Mouse (Mus musculus) MEL (cell line): ENCODE data around the gene Pou5f1. TPM values are rescaled to one million over a fixed set of nuclear protein-coding genes. Genes with fewer than 3 reads are reported as not detected.

Experiments used
- DNase-seq: peaks from one replicate; pipeline ENCODE4 v3.0.0; 2011; ENCODE audit warnings: low read depth, low spot score
- H3K27ac ChIP-seq: 2 replicates; pipeline ENCODE4 v1.5.1; 2012; ENCODE audit warnings: low read depth, mild to moderate bottlenecking, control low read depth, low read length, moderate library complexity; ENCODE audit not compliant: control insufficient read depth
- H3K27me3 ChIP-seq, 2 experiments: fragments of 150-350 bp in 1 of 2; sonication (generic) in 1 of 2; 2 replicates each; pipeline ENCODE4 v1.6.1; 2012; ENCODE audit warnings: low read length in 2 of 2, mild to moderate bottlenecking in 2 of 2, improper control_type of control experiment in 1 of 2, moderate library complexity in 1 of 2; ENCODE audit not compliant: insufficient read depth in 2 of 2, control insufficient read depth in 1 of 2
- H3K36me3 ChIP-seq, 2 experiments: 2 replicates each; pipeline ENCODE4 v1.6.1; 2012 to 2014; ENCODE audit warnings: low read length in 2 of 2, improper control_type of control experiment in 1 of 2, inconsistent platforms in 1 of 2, mild to moderate bottlenecking in 1 of 2; ENCODE audit not compliant: insufficient read depth in 2 of 2, control insufficient read depth in 1 of 2
- H3K4me1 ChIP-seq, 2 experiments: fragments of 150-350 bp in 1 of 2; sonication (generic) in 1 of 2; 2 replicates each; pipeline ENCODE4 v1.6.1; 2012; ENCODE audit warnings: low read length in 2 of 2, improper control_type of control experiment in 1 of 2, mild to moderate bottlenecking in 1 of 2; ENCODE audit not compliant: insufficient read depth in 2 of 2, control insufficient read depth in 1 of 2
- H3K4me3 ChIP-seq, 2 experiments: fragments of 150-350 bp in 1 of 2; sonication (generic) in 1 of 2; 2 replicates each; pipeline ENCODE4 v1.5.1; 2012; ENCODE audit warnings: low read depth in 2 of 2, low read length in 2 of 2, mild to moderate bottlenecking in 2 of 2, moderate library complexity in 2 of 2, control low read depth in 1 of 2, improper control_type of control experiment in 1 of 2; ENCODE audit not compliant: control insufficient read depth in 1 of 2, insufficient read depth in 1 of 2
- H3K79me2 ChIP-seq: 2 replicates; pipeline ENCODE4 v1.6.1; 2012; ENCODE audit warnings: mild to moderate bottlenecking, low read length, moderate library complexity; ENCODE audit not compliant: control insufficient read depth, poor library complexity, insufficient read depth
- H3K9ac ChIP-seq: 2 replicates; pipeline ENCODE4 v1.6.1; 2012; ENCODE audit warnings: low read depth, mild to moderate bottlenecking, control low read depth, low read length, moderate library complexity; ENCODE audit not compliant: control insufficient read depth, poor library complexity, severe bottlenecking
- H3K9me3 ChIP-seq: fragments of 150-350 bp; sonication (generic); replicated peaks from 2 replicates; pipeline ENCODE4 v1.6.1; 2012; ENCODE audit warnings: mild to moderate bottlenecking, low read length, improper control_type of control experiment, moderate library complexity; ENCODE audit not compliant: insufficient read depth
- BHLHE40 ChIP-seq: IDR thresholded peaks from 2 replicates; pipeline ENCODE4 v1.6.1; 2012; ENCODE audit warnings: low read depth, mild to moderate bottlenecking, inconsistent platforms, low read length, improper control_type of control experiment, borderline replicate concordance
- CHD1 ChIP-seq: IDR thresholded peaks from 2 replicates; pipeline ENCODE4 v1.6.1; 2012; ENCODE audit warnings: low read depth, mild to moderate bottlenecking, inconsistent platforms, low read length, improper control_type of control experiment
- ETS1 ChIP-seq: IDR thresholded peaks from 2 replicates; pipeline ENCODE4 v1.6.1; 2012; ENCODE audit warnings: low read depth, mild to moderate bottlenecking, inconsistent platforms, low read length, improper control_type of control experiment, moderate library complexity
- GABPA ChIP-seq: IDR thresholded peaks from 2 replicates; pipeline ENCODE4 v1.6.1; 2012; ENCODE audit warnings: low read depth, mild to moderate bottlenecking, inconsistent platforms, low read length, improper control_type of control experiment, moderate library complexity
- HCFC1 ChIP-seq: IDR thresholded peaks from 2 replicates; pipeline ENCODE4 v1.6.1; 2012; ENCODE audit warnings: low read depth, mild to moderate bottlenecking, inconsistent platforms, low read length, improper control_type of control experiment, moderate library complexity
- MAFK ChIP-seq: IDR thresholded peaks from 2 replicates; pipeline ENCODE4 v1.6.1; 2011; ENCODE audit warnings: low read depth, mild to moderate bottlenecking, low read length, improper control_type of control experiment, borderline replicate concordance
- MAZ ChIP-seq: IDR thresholded peaks from 2 replicates; pipeline ENCODE4 v1.6.1; 2012; ENCODE audit warnings: low read depth, mild to moderate bottlenecking, inconsistent platforms, low read length, improper control_type of control experiment
- MEF2A ChIP-seq: IDR thresholded peaks from 2 replicates; pipeline ENCODE4 v1.6.1; 2014; ENCODE audit warnings: low read depth, mild to moderate bottlenecking, inconsistent platforms, low read length, improper control_type of control experiment; ENCODE audit not compliant: poor library complexity, insufficient replicate concordance, severe bottlenecking; ENCODE audit errors: extremely low read depth
- MYB ChIP-seq: IDR thresholded peaks from 2 replicates; pipeline ENCODE4 v1.6.1; 2011; ENCODE audit warnings: mild to moderate bottlenecking, low read depth, low read length, improper control_type of control experiment
- MYC ChIP-seq: IDR thresholded peaks from 2 replicates; pipeline ENCODE4 v1.6.1; 2011; ENCODE audit warnings: low read depth, mild to moderate bottlenecking, low read length, improper control_type of control experiment, moderate library complexity
- NRF1 ChIP-seq: IDR thresholded peaks from 2 replicates; pipeline ENCODE4 v1.6.1; 2014; ENCODE audit warnings: low read depth, mild to moderate bottlenecking, inconsistent platforms, low read length, improper control_type of control experiment, moderate library complexity; ENCODE audit not compliant: poor library complexity, insufficient read depth, severe bottlenecking
- POLR2A ChIP-seq, 2 experiments: IDR thresholded peaks; 2 replicates each; pipeline ENCODE4 v1.6.1; 2011 to 2012; ENCODE audit warnings: low read length in 2 of 2, mild to moderate bottlenecking in 2 of 2, control low read depth in 1 of 2, improper control_type of control experiment in 1 of 2, low read depth in 1 of 2, moderate library complexity in 1 of 2; ENCODE audit not compliant: control insufficient read depth in 1 of 2, insufficient read depth in 1 of 2, poor library complexity in 1 of 2
- POLR2AphosphoS2 ChIP-seq: IDR thresholded peaks from 2 replicates; pipeline ENCODE4 v1.6.1; 2011; ENCODE audit warnings: low read length, improper control_type of control experiment
- POLR2AphosphoS5 ChIP-seq: IDR thresholded peaks from 2 replicates; pipeline ENCODE4 v1.6.1; 2012; ENCODE audit warnings: low read depth, borderline replicate concordance, mild to moderate bottlenecking, inconsistent platforms, low read length, moderate library complexity, mixed read lengths
- RCOR1 ChIP-seq: IDR thresholded peaks from 2 replicates; pipeline ENCODE4 v1.6.1; 2012; ENCODE audit warnings: low read depth, mild to moderate bottlenecking, inconsistent platforms, low read length, improper control_type of control experiment
- SMC3 ChIP-seq: IDR thresholded peaks from 2 replicates; pipeline ENCODE4 v1.6.1; 2011; ENCODE audit warnings: low read depth, low read length, improper control_type of control experiment
- TAL1 ChIP-seq: IDR thresholded peaks from 2 replicates; pipeline ENCODE4 v1.6.1; 2012; ENCODE audit warnings: mild to moderate bottlenecking, inconsistent platforms, low read length, moderate library complexity, mixed read lengths
- TBP ChIP-seq: IDR thresholded peaks from 2 replicates; pipeline ENCODE4 v1.8.0; 2011; ENCODE audit warnings: low read depth, low read length, improper control_type of control experiment
- UBTF ChIP-seq: IDR thresholded peaks from 2 replicates; pipeline ENCODE4 v1.6.1; 2012; ENCODE audit warnings: low read depth, mild to moderate bottlenecking, inconsistent platforms, low read length, improper control_type of control experiment, moderate library complexity, borderline replicate concordance; ENCODE audit not compliant: insufficient read depth
- USF1 ChIP-seq: IDR thresholded peaks from 2 replicates; pipeline ENCODE4 v1.6.1; 2014; ENCODE audit warnings: low read depth, mild to moderate bottlenecking, inconsistent platforms, low read length, improper control_type of control experiment, moderate library complexity
- USF2 ChIP-seq, 2 experiments: IDR thresholded peaks; 2 replicates each; pipeline ENCODE4 v1.6.1; 2011 to 2012; ENCODE audit warnings: improper control_type of control experiment in 2 of 2, low read length in 2 of 2, borderline replicate concordance in 1 of 2, inconsistent platforms in 1 of 2, low read depth in 1 of 2, mild to moderate bottlenecking in 1 of 2; ENCODE audit not compliant: insufficient read depth in 1 of 2
- ZC3H11A ChIP-seq: IDR thresholded peaks from 2 replicates; pipeline ENCODE4 v1.6.1; 2012; ENCODE audit warnings: low read depth, mild to moderate bottlenecking, inconsistent platforms, low read length, improper control_type of control experiment
- ZKSCAN1 ChIP-seq: IDR thresholded peaks from 2 replicates; pipeline ENCODE4 v1.6.1; 2012; ENCODE audit warnings: low read depth, mild to moderate bottlenecking, inconsistent platforms, low read length, improper control_type of control experiment, moderate library complexity
- ZMIZ1 ChIP-seq: IDR thresholded peaks from 2 replicates; pipeline ENCODE4 v1.6.1; 2012; ENCODE audit warnings: low read depth, mild to moderate bottlenecking, inconsistent platforms, low read length, improper control_type of control experiment, moderate library complexity
- ZNF384 ChIP-seq: IDR thresholded peaks from 2 replicates; pipeline ENCODE4 v1.6.1; 2012; ENCODE audit warnings: low read depth, mild to moderate bottlenecking, inconsistent platforms, low read length, improper control_type of control experiment
- polyA plus RNA-seq, 2 experiments: library from polyadenylated mRNA; stranded (reverse) in 1 of 2; unstranded in 1 of 2; fragments of >175 nt in 1 of 2; fragments of >200 nt in 1 of 2; gene quantifications; 2 replicates each; pipeline versions ENCODE4 v1.2.1 to v1.2.4; 2012; ENCODE audit warnings: low replicate concordance in 2 of 2, low read depth in 1 of 2; ENCODE audit not compliant: insufficient read length in 2 of 2, insufficient read depth in 1 of 2, missing spikeins in 1 of 2
- total RNA-seq: library from RNA; depleted of rRNA; stranded (reverse); fragments of 300-350 nt; gene quantifications from 2 replicates; pipeline ENCODE4 v1.2.3, GENCODE M21; 2012

Gene Pou5f1
- total and polyA plus RNA-seq, 3 experiments, result not detected

GRCm38 (mm10) chr17:35526644-35527043, 20.8 kb downstream of the Pou5f1 start:
- TF ChIP-seq ZC3H11A (no peak), USF1 (no peak), MAFK (no peak), ZKSCAN1 (no peak), GABPA (no peak), MEF2A (no peak), USF2 (IDR thresholded peaks at IDR 0.05; ENCODE audit: borderline replicate concordance in 1 of 2, insufficient read depth in 1 of 2, low read depth in 1 of 2, low read length in 2 of 2) (no peak), CHD1 (no peak), POLR2AphosphoS2 (no peak), TBP (no peak), MYC (no peak)
- TF ChIP-seq, all 39 proteins: peak for 0
- H3K9ac ChIP-seq, result no peak overlapping the region
- H3K27ac ChIP-seq, result no peak overlapping the region
- DNase-seq, result no peak
- H3K79me2 ChIP-seq, result no peaks in the 10 kb centered on the region
- no peaks in the 10 kb centered on the region for H3K27me3 ChIP-seq
- H3K36me3 ChIP-seq, result no peaks in the 10 kb centered on the region
- H3K4me1 ChIP-seq, result no peaks in the 10 kb centered on the region
- H3K4me3 ChIP-seq, result no peak overlapping the region
- no peaks in the 10 kb centered on the region for H3K9me3 ChIP-seq

GRCm38 (mm10) chr17:35532360-35532759, 26.5 kb downstream of the Pou5f1 start:
- H3K4me1 ChIP-seq, result peaks cover 0 to 3% of the 10 kb centered on the region in 2 experiments; a peak in 2 of 4 replicates
- no peaks in the 10 kb centered on the region for H3K27me3 ChIP-seq
- no peak for DNase-seq
- no peaks in the 10 kb centered on the region for H3K9me3 ChIP-seq
- H3K36me3 ChIP-seq, result peaks cover 0 to 2% of the 10 kb centered on the region in 2 experiments; a peak in 1 of 4 replicates
- H3K4me3 ChIP-seq, result no peak overlapping the region
- TF ChIP-seq ETS1 (no peak), MEF2A (no peak), MAZ (no peak), USF2 (IDR thresholded peaks at IDR 0.05; ENCODE audit: borderline replicate concordance in 1 of 2, insufficient read depth in 1 of 2, low read depth in 1 of 2, low read length in 2 of 2) (no peak), BHLHE40 (no peak), SMC3 (no peak), ZMIZ1 (no peak), POLR2AphosphoS5 (no peak), TAL1 (no peak), NRF1 (no peak), GABPA (no peak), USF1 (no peak), TBP (no peak), HCFC1 (no peak), MYB (no peak), RCOR1 (no peak), POLR2A (IDR thresholded peaks at IDR 0.05; ENCODE audit: control insufficient read depth in 1 of 2, insufficient read depth in 1 of 2, low read depth in 1 of 2, low read length in 2 of 2, poor library complexity in 1 of 2) (no peak), UBTF (no peak), ZNF384 (no peak)
- H3K9ac ChIP-seq, result no peak overlapping the region
- H3K79me2 ChIP-seq, result no peaks in the 10 kb centered on the region
- H3K27ac ChIP-seq, result no peak overlapping the region
